Mouse (Mus musculus) ES-Bruce4 (cell line): ENCODE data around the gene Slc9a1.

Source experiments
- CTCF ChIP-seq: IDR thresholded peaks from one replicate; pipeline ENCODE4 v1.8.1; 2011; ENCODE audit warnings: low read depth, low read length
- POLR2A ChIP-seq: IDR thresholded peaks from one replicate; pipeline ENCODE4 v1.8.1; 2011; ENCODE audit warnings: low read length; ENCODE audit not compliant: insufficient read depth

DNA sequence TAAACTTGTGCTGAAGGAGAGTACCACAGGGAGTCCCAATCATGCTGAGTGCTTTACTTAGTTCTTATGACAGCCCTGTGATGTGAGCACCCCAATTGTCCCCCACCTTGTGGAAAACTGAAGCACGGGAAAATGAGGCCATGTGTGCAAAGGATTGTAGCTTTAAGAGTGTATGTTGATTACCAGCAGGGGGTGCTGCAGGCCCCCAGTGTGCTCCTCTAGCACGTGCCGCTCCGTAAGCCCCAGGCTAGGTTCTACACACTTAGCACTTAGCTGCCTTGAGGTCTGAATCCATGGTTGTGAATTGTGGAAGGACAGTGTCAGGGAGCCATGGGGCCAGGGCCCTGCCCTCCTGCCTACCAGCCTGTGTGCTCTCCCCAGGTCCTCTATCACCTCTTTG, 45.4 kb downstream of the Slc9a1 start:
- TF ChIP-seq CTCF (peak; percentile 66), POLR2A (no peak)
